Mouse (Mus musculus) liver, postnatal 0 days (tissue): ENCODE results near the gene Gabpb2.

Source experiments
- CTCF ChIP-seq: sonication (generic); IDR thresholded peaks from 2 replicates; pipeline ENCODE4 v1.5.1; 2016; ENCODE audit warnings: antibody characterized with exemption, low read depth
- EP300 ChIP-seq: IDR thresholded peaks from 2 replicates; pipeline ENCODE4 v1.6.1; 2016; ENCODE audit warnings: antibody characterized with exemption, low read depth, mild to moderate bottlenecking

GRCm38 (mm10) chr3:95266052-95266451 is 48.3 kb upstream of the Gabpb2 start:
- no peak for TF ChIP-seq CTCF
- TF ChIP-seq EP300: no peak
